Mouse (Mus musculus): ENCODE measurements around the gene Prkcg. TPM values are rescaled to one million over a fixed set of nuclear protein-coding genes. Genes with fewer than 3 reads are reported as not detected.
A peak's percentile ranks its signal among the peaks of the same experiment; 100 is the strongest.

Gene Prkcg
- total RNA-seq, 2 experiments from 2014 or later = 88.7 to 100 TPM

DNA sequence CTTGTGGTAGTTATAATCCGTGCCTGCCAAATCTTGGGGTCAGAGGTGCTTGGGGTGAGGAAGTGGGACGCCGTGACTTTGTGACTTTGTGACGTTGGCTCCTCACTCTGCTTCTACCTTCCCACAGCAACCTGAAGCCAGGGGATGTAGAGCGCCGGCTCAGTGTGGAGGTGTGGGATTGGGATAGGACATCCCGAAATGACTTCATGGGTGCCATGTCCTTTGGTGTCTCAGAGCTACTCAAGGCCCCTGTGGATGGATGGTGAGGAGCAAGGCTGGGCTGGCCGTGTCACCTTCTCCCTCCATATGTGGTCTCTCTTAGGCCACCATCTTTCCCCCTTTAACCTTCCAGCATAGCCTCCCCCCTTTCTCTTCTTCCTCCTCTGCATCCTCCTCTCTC lies 24.6 kb downstream of the Prkcg start:
- intact Hi-C loops (cut with DNase I) = no loop called here
- DNase-seq = no peak

DNA sequence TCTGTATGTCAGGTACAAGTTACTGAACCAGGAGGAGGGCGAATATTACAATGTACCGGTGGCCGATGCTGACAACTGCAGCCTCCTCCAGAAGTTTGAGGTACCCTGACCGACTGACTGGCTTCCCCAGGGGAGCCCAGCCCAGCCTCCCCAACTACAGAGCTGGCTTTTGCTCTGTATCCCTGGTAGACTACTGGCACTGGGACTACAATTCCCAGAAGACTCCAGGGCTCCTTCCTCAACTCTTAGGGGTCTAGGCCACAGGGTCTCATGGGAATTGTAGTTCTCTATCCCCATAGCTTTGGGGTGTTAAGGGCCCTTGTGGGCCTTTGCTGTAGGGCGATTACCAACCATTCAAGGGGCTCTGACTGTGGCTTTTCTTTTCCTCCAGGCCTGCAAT lies 25.1 kb downstream of the Prkcg start:
- no peak for DNase-seq
- intact Hi-C loops (cut with DNase I) = no loop called here

DNA sequence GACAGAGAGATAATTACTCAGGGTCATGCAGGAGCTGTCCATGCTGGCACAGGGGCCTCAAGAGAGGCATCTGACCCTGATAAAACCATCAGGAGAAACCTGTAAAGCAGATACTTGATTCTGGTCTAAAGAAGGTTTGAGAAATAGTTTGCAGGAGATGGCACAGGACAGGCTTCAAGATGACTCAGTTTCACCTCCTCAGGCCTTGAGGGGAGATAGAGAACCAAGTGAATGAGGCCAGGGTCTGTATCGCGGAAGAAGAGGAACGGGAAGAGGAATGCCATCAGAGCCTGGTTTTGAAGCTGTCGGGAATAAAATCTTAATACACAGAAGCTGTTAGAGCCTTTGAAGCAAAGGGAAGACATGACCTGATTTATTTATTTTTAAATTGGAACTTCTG lies 28.7 kb downstream of the Prkcg start:
- intact Hi-C loops (cut with DNase I) = no loop called here

DNA sequence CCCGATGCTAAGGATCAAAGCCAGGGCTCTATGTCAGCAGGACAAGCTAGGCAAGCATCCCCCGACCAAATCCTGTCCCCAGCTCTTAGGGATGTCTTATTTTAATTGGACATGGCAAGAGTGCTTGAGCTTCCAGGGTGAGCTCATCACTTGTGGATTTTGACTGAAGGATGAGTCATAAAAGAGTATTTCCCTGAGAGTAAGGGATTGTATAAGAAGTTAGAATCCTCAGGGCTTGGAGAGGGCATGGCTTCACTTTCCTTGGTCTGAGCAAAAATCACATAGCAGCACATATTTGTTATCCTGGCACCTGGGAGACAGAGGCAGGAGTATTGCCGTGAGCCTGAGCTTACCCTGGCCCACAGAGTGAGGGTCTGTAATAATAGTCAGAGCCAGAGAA lies 31.9 kb downstream of the Prkcg start:
- DNase-seq = no peak
- intact Hi-C loops (cut with DNase I) = no loop called here

More for the DNA sequence above, 28.7 kb downstream of the Prkcg start:
- no peak for DNase-seq

DNA sequence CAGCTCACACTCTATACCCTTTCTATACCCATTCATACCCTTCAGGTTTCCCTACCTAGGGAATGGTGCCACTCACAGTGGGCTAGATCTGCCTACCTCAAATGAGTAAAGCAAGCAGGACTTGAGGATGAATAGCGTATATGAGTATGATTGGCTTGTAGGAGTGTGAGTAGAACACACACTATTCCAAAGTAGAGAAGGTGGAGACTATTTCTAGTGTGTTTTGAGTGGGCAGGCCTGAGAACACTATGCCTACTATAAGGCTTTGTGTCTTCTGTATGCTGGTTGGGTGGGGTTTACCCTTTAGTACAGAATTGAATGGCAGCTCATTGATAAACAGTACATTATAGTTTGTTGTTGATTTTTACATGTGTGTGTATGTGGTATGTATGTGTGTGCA lies 34.8 kb downstream of the Prkcg start:
- intact Hi-C loops (cut with DNase I) = no loop called here
- DNase-seq = no peak

DNA sequence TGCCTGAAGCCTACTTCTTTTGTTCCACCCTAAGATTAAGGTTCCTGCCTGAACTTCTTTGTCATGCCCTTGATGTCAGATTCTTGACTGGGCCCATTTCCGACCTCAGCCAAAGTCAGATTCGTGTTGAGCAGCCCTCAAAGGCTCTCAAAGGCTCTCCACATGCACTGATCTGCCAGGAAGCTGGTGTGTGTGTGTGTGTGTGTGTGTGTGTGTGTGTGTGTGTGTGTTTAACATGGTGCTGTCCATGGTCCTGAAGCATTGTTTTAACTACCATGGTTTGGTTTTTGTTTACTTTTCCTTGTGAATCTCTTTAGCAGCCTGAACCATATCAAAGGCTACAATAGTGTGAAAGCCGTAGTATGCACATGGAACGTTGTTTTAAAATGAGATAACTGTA lies 39.0 kb downstream of the Prkcg start:
- no peak for DNase-seq
- intact Hi-C loops (cut with DNase I) = no loop called here

DNA sequence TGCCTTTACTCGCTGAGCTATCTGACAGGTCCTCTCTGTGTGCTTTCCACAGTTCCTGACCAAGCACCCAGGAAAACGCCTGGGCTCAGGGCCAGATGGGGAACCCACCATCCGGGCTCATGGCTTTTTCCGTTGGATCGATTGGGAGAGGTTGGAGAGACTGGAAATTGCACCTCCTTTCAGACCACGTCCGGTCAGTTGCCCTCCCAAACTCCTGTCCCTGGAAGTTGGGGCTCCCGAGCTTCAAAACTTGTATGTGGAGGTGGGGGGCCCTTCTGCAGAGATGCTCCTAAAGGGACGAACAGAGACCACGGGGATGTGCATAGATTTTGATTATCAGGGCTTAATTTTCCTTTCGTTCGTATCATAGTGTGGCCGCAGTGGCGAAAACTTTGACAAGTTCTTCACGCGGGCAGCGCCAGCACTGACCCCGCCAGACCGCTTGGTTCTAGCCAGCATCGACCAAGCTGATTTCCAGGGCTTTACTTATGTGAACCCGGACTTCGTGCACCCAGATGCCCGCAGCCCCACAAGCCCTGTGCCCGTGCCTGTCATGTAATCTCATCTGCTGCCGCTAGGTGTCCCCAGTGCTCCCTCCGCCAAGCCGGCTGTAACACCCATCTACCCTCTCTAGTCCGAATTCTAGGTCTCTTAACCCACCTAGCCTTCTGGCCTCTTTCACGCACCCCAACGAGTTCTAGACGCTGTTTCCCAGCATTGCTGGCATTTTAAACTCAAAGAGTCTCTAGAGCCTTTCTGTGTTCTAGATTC lies 41.0 kb downstream of the Prkcg start:
- peak; percentile 76 for DNase-seq
- intact Hi-C loops (cut with DNase I) = loop anchor here (5.0 to 10.0 kb wide), 2 partner anchors 65 to 117 kb away; partner anchors contain the start of gene Cacng8

DNA sequence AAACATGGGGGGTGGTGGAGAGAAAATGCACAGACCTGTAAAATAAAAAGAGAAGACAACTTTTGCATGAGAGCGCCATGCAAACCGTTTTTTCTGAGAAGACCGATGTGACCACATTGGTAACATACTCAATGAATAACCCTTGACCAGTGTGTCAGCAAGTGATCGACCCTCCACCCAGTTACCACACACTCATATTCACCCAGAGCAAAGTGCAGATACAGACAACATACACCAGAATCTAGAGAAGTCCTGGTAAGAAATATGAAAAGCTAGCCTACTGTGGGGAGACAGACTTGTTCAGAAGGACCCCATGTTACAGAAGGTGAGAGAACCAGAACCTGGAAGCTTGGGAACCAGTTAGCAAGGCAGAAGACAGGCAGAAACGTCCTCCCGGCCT lies 42.2 kb downstream of the Prkcg start:
- DNase-seq = no peak
- intact Hi-C loops (cut with DNase I) = loop anchor here (5.0 to 10.0 kb wide), 2 partner anchors 64 to 116 kb away; partner anchors contain the start of gene Cacng8

DNA sequence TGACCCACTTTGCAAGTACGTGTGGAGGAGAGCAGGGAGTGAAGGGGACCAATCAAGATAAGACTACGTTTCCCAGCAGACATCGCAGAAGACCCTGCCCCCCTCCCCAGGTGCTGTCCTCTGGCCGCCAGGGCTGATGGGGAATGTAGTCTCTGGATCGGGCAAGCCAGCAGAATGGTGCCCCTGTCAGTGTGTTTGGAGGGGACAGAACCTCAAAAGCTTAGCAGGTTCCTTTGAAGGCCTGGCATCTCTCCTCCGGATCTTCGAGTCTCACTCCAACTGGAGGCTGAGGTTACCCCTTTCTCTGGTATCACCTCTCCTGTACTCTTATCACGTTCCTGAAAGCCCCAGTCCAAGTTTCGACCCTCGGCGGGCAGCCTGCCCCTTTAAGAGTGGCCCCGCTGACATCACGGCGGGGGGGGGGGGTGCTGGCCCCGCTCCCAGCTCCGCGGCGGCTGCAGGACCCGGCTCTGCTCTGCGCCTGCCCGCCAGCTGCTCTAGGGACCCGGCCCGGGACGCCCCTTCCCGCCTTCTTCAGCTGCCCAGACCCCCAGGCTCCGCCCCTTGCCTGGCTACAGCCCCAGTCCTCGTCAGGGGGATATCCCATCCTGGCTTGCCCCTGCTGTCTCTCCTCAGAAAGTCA lies 42.7 kb downstream of the Prkcg start:
- intact Hi-C loops (cut with DNase I) = loop anchor here (5.0 to 10.0 kb wide), 2 partner anchors 63 to 116 kb away; partner anchors contain the start of gene Cacng8
- DNase-seq = peak; percentile 95

DNA sequence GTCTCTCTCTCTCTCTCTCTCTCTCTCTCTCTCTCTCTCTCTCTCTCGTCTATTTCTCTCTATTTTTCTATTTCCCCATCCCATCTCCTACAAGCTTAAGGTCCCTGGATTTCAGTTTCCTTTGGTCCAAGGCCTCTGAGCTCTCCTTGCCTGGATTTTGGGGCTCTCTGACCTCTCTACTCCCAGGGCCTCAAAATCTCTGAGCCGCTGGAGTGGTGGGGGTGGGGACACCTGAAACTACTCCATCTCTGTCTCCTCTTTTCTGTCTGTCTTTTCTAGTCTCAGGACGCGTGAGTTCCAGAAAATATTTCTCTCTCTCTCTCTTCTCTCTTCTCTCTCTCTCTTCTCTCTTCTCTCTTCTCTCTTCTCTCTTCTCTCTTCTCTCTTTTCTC lies 43.2 kb downstream of the Prkcg start:
- no peak for DNase-seq
- intact Hi-C loops (cut with DNase I) = loop anchor here (5.0 to 10.0 kb wide), 2 partner anchors 63 to 115 kb away; partner anchors contain the start of gene Cacng8

DNA sequence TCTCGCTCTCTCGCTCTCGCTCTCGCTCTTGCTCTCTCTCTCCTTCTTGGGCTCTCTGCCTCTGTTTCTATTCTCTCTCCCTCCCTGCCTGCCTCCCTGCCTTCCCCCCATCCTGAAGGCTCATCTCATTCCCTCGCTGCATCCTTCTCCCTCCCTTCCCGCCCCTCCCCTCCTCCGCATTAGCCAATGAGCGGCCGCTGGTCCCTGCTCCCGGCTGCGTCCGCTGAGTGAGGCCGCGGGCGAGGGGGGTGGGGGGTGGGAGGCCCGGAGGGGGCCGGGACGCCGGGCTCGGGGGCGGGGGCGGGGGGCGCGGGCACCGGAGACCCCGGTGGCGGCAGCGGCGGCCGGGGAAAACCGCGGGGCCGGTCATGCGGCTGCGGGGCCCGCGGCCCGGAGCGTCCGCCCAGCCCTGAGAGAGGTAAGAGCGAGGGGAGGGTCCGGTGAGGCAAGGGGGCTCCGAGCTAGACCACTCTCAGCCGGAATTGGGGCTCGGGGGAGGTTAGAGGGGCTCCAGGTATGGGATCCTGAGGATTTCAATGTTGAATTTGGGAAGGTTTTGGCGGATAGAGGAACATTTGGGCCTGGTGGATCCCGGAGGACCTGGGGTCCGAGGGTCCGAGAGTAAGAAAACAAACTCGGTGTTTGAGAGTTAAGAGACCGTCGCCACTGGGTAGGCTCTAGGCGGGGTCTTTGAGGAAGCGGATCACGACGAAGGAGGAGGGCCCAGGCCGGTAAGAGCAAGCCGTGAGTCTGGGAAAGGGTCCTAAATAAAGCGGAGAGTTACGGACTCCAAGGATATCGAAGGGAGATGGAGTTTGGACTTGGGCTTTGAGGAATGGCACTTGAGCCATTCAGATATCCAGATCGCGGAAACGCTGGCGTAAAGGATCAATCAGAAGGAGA lies 43.9 kb downstream of the Prkcg start, which contains the start of gene Cacng7:
TSS of gene Cacng7 (plus strand) at position 337 of the 903 bp plus-strand sequence.
- intact Hi-C loops (cut with DNase I) = loop anchor here (5.0 to 10.0 kb wide), 2 partner anchors 62 to 114 kb away; partner anchors contain the start of gene Cacng8
- peak; percentile 82 for DNase-seq

DNA sequence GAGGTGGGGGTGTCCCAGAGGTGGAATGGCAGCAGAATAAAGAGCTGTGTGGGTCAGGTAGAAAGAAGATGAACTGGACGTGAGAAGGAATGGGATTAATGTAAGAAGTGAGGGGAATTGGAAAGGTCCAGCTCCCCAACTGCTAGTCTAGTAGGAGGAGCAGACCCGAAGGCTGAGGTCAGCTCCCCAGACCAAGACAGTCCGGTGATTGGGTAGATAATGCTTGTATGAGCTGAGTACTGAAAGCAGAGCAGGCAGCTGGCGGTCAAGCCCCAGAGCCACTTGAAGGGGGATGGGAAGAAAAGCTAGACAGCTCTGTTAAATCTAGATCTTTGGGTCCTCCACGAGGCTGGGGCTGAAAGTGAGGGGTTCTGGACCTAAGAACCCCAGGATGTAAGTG lies 44.6 kb downstream of the Prkcg start:
- DNase-seq = no peak
- intact Hi-C loops (cut with DNase I) = loop anchor here (5.0 to 10.0 kb wide), 2 partner anchors 61 to 114 kb away; partner anchors contain the start of gene Cacng8

DNA sequence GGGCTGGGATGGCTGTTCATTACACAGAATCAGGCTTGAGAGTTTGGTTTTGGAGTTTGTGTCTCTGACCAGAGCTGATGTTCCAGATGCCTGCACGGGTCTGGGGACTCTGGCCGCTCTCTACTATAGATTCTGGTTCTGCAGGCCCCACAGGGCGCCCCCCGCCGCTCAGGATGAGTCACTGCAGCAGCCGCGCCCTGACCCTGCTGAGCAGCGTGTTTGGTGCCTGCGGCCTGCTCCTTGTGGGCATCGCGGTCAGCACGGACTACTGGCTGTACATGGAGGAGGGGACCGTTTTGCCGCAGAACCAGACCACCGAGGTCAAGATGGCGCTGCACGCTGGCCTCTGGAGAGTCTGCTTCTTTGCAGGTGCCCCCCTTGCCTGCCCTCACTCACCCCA lies 47.4 kb downstream of the Prkcg start:
- no peak for DNase-seq
- intact Hi-C loops (cut with DNase I) = loop anchor here (10.0 kb wide), 1 partner anchor 58 kb away; the partner anchor contains the start of gene Cacng8

DNA sequence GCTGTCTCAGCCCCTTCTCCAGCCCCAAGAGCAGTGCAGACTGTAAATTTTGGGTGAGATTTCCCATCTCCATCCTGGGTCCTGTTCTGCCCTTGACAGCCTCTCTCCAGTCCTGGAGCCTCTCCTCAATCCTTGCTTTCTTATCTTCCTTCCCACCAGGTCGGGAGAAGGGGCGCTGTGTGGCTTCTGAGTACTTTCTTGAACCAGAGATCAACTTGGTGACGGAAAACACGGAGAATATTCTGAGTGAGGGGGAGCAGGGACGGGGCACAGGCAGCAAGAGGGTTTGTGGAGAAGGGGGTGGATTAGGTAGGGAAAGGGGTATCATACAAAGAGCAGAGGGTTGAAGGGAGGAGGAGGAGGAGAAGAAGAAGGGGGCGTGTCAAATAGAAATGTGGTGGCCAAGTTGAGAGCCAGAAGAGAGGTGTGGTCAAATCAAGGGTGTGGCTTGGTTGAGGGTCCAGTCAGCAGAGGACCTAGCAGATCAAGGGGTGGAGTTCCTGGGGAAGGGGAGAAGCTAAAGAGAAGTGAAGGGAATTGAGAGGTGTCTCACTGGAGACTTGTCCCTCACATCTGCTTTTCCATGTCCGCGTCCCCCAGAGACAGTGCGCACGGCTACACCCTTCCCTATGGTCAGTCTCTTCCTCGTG lies 49.4 kb downstream of the Prkcg start:
- DNase-seq = no peak
- intact Hi-C loops (cut with DNase I) = loop anchor here (10.0 kb wide), 1 partner anchor 56 kb away; the partner anchor contains the start of gene Cacng8

DNA sequence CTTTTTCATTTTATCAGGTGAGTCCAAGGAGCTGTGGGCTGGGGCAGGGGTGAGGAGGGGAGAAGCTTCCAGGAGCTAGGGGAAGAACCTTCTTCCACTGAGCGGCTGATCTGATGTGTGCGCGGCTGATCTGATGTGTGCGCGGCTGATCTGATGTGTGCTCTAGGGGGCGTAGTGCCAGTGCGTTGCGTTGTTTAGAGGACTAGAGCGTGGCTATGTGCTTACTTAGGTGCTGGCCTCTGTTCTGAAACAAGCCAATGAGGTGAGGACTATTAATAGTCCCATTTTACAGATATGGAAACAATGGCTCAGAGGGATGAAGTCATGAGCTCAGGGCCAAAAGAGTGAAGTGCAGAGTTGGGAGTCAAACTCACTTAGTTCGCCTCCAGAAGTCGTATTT lies 50.0 kb downstream of the Prkcg start:
- DNase-seq = no peak
- intact Hi-C loops (cut with DNase I) = loop anchor here (10.0 kb wide), 1 partner anchor 56 kb away; the partner anchor contains the start of gene Cacng8

DNA sequence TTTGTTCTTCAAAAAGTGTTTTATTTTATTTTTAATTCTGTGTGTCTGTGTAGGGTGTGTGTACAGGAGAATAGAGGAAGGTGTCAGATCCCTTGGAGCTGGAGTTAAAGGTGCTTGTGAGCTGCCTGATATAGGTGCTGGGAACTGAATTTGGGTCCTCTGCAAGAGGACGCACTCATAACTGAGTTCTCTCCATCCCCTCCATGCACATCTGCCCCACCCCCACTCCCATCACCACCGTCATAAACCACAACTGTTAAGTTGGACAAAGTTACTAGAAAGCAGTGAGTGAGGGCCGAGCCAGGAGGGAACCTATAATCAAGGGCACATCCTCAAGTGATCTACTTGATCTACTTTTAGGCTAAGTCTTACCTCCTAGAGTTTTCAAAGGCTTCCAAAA lies 54.9 kb downstream of the Prkcg start:
- intact Hi-C loops (cut with DNase I) = no loop called here
- no peak for DNase-seq

DNA sequence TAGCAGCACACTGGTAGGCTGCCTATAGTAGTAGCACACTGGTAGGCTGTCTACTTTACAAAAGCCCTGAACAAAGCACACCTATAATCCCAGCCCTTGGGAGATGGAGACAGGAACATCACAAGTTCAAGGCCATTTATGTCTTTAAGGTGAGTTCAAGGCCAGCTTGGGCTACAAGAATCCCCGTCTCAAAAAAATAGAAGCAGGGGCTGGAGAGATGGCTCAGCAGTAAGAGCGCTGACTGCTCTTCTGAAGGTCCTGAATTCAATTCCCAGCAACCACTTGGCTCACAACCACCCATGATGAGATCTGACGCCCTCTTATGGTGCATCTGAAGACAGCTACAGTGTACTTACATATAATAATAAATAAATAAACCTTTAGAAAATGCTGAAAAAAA lies 56.3 kb downstream of the Prkcg start:
- intact Hi-C loops (cut with DNase I) = no loop called here
- no peak for DNase-seq

DNA sequence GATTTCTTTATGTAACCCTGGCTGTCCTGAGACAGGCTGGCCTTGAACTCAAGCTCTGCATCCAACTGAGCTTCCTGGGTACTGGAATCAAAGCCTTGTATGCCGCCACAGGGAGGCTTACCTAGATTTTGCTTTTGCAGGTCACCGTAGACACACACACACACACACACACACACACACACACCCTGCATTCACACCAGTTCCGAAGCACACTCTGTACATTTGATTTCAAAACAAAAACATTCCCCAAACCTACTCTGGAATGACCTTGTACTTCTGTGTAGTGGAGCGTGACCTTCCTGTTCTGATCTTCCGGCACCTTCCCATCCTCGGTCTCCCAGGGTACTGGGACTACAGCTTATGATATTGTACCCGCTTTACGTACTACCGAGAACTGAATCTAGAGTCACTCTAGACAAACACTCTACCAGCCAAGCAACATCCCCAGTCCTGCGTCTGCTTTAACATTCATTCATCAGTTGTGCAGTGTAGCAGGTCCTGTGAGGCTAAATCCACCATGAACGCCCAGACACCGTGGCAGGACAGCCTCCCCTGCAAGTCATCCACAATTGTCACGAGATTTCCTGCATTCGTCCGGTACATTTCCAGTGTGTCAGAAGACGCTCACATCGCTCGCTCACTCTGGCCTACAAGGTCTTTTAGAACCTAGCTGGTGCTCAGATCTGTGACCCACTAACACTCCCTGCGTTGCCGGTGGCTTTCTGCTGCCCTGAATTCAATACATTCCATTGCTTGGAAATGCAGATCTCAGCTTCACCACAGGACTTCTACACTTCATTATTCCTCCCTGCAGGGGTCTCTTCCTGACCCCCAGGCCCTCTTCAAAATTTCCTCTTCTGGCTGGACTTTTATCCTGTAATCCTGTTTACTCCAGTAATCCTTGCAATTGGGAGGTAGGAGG lies 58.6 kb downstream of the Prkcg start:
- DNase-seq = no peak
- intact Hi-C loops (cut with DNase I) = no loop called here

DNA sequence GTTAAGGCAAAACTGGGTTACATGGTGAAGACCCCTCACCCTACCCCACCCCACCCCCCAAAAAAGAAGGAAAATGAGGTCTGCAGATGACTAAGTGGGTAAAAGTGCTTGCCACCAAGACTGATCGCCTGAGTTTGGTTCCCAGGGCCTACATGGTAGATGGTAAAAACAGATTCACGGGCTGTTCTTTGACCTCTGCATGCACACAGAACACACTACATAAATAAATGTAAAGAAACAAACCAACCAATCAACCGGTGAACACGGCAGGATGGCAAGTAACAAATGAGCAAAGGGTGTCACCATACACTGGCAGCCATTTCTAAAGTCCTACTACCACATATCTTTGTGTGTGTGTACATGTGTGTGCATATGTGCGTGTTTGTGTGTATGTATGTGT lies 59.3 kb downstream of the Prkcg start:
- DNase-seq = no peak
- intact Hi-C loops (cut with DNase I) = no loop called here
